Mouse (Mus musculus): ENCODE measurements at regions not wholly inside any gene's neighbourhood (a gene's known extent, or its start where the extent isn't known, plus 50 kb on each side); places are given as distances from the start of the nearest gene placed in this dataset.
A peak's percentile ranks its signal among the peaks of the same experiment; 100 is the strongest.

DNA sequence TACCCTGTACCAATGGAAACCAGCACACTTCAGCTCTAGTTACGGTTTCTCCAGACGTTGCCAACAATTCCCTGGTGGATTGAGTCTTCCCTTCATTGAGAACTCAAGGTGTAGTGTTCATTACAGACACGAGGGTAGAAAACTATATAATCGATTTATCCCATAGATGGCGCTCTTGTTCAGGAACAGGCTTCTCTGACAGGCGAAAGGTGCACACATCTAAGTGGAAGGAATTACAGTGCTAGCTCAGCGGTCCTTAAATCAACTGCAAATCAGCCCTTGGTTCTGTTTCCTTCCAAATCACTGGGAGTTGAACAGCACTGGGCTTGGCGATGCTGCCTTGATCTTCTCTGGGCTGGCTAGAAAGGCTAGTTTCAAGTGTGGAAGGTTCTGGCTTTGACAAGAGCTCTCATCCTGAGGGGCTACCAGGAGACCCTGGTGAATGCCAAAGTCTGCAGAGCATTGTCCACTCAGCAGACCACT is 161.1 kb downstream of the March11 start:
- peak; percentile 16 for DNase-seq (ENCODE audit: low read depth, low spot score)

GRCm38 (mm10) chr15:26487378-26487777 is 178.5 kb downstream of the March11 start:
- DNase-seq (ENCODE audit: low read depth, low spot score) = no peak

Data from retina, adult 2 months (tissue).